Mouse (Mus musculus) B cell, adult 62 days (primary cell): ENCODE data around the gene Gnpat. TPM values are rescaled to one million over a fixed set of nuclear protein-coding genes. Genes with fewer than 3 reads are reported as not detected.

ENCODE experiments used
- total RNA-seq: library from RNA; stranded (reverse); gene quantifications from 4 replicates; pipeline ENCODE4 v1.2.4, GENCODE M21; 2023

Gnpat gene
- 57.4 to 66.7 TPM (median 61.4 TPM) in 4 replicates for total RNA-seq

GRCm38 (mm10) chr8:124862321-124863162 is at the start of gene Gnpat, which contains the start of gene 2810004N23Rik:
Gene Gnpat (plus strand): TSS chr8:124863033.
Gene 2810004N23Rik (minus strand): TSS chr8:124863120.

DNA sequence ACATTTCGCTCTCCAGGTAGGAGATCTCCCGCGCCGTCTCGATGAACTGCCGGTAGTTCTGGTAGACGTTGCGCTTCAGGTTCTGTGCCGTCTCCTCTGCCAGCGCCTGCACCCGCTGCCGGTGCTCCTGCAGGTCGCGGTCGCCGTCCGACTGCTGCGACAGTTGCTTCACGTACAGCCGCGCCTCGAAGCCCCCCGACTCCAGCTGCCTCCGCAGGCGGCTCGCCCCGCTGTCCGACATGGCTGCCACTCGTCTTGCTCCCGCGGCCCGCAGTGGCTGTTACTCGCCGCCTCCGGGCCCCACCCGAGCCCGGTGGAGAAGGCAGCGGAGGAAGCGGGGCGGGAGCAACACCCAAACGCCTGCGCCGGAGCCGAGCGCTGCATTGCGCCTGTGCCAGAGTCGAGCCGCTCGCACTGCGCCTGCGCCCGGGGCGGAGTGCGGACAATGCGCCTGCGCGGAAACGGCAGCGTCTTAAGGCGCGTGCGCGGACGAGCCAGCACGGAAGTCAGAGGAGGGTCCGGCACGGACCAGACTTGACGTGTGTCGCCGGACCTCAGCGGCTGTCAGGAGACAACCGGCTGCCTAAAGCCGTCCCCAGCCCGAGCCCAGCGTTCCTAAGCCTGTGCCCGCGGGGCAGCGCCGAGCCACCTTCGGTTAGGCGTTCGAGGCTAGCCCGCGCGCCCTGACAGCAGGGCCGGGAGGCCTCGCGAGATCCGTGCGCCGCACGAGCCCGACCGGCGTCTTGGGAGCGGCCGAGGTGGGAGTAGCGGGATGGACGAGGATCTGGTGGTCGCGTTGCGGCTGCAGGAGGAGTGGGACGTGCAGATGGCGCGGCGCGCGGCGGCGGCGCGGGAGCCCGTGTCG is 34.8 kb downstream of the Gnpat start, which contains the start of the genes Exoc8 and Sprtn:
Exoc8 (minus strand) TSS at position 320 of the 865 bp plus-strand sequence.
Sprtn (plus strand) TSS at position 501 of the 865 bp plus-strand sequence.

Other genes with a start within 250 kb of the Gnpat start
- gene 2310022B05Rik, start 199.7 kb upstream of the Gnpat start, total RNA-seq: 7.2 to 10.0 TPM (median 8.4 TPM) in 4 replicates
- 79.7 to 95.6 TPM (median 83.2 TPM) in 4 replicates for gene Ttc13, start 141.1 kb upstream of the Gnpat start, total RNA-seq
- gene Arv1, start 140.9 kb upstream of the Gnpat start, total RNA-seq: 17.0 to 23.3 TPM (median 19.7 TPM) in 4 replicates
- gene Fam89a, start 111.2 kb upstream of the Gnpat start, total RNA-seq: 0.73 TPM in 1 of 4 replicates, not detected in the others
- not detected in 4 replicates for gene Trim67, start 69.9 kb upstream of the Gnpat start, total RNA-seq
- 21.0 to 25.7 TPM (median 22.8 TPM) in 4 replicates for gene 2810004N23Rik, start 87 bp downstream of the Gnpat start, total RNA-seq
- 11.1 to 12.3 TPM (median 11.8 TPM) in 4 replicates for gene Exoc8, start 34.7 kb downstream of the Gnpat start, total RNA-seq
- 27.8 to 32.2 TPM (median 30.7 TPM) in 4 replicates for gene Sprtn, start 34.9 kb downstream of the Gnpat start, total RNA-seq
- 15.4 to 17.3 TPM (median 16.9 TPM) in 4 replicates for gene Egln1, start 86.3 kb downstream of the Gnpat start, total RNA-seq
- 42.0 to 49.1 TPM (median 44.9 TPM) in 4 replicates for gene Tsnax, start 150.0 kb downstream of the Gnpat start, total RNA-seq
- gene Disc1, start 191.2 kb downstream of the Gnpat start, total RNA-seq: 2.9 to 4.0 TPM (median 3.0 TPM) in 4 replicates